Mouse (Mus musculus): ENCODE measurements around the gene Xylt1. TPM values are rescaled to one million over a fixed set of nuclear protein-coding genes. Genes with fewer than 3 reads are reported as not detected.

Gene Xylt1
- total RNA-seq, 2 experiments from 2014 or later, result 2.5 TPM

GRCm38 (mm10) chr7:117429895-117430294 is 49.1 kb downstream of the Xylt1 start:
- DNase-seq, result no peak
- intact Hi-C loops (cut with DNase I), result no loop called here

- no peak for DNase-seq
- intact Hi-C loops (cut with DNase I), result no loop called here
Measured at GRCm38 (mm10) chr7:117430361-117430935, 49.7 kb downstream of the Xylt1 start.

GRCm38 (mm10) chr7:117433641-117434040 is 52.9 kb downstream of the Xylt1 start:
- intact Hi-C loops (cut with DNase I), result no loop called here

GRCm38 (mm10) chr7:117435091-117435490 is 54.3 kb downstream of the Xylt1 start:
- intact Hi-C loops (cut with DNase I), result no loop called here
- DNase-seq, result no peak

More at GRCm38 (mm10) chr7:117433641-117434040, 52.9 kb downstream of the Xylt1 start:
- no peak for DNase-seq

- intact Hi-C loops (cut with DNase I), result no loop called here
Measured at GRCm38 (mm10) chr7:117435730-117436441, 55.1 kb downstream of the Xylt1 start.

GRCm38 (mm10) chr7:117436892-117437291 is 56.1 kb downstream of the Xylt1 start:
- DNase-seq, result no peak
- intact Hi-C loops (cut with DNase I), result no loop called here

More at GRCm38 (mm10) chr7:117435730-117436441, 55.1 kb downstream of the Xylt1 start:
- peak in 1 of 2 experiments; percentile 18 for DNase-seq

- intact Hi-C loops (cut with DNase I), result no loop called here
- no peak for DNase-seq
Measured at GRCm38 (mm10) chr7:117440994-117441393, 60.2 kb downstream of the Xylt1 start.

GRCm38 (mm10) chr7:117442639-117443038 is 61.9 kb downstream of the Xylt1 start:
- intact Hi-C loops (cut with DNase I), result no loop called here

GRCm38 (mm10) chr7:117443215-117443614 is 62.4 kb downstream of the Xylt1 start:
- no peak for DNase-seq
- intact Hi-C loops (cut with DNase I), result no loop called here

More at GRCm38 (mm10) chr7:117442639-117443038, 61.9 kb downstream of the Xylt1 start:
- DNase-seq, result no peak

- intact Hi-C loops (cut with DNase I), result no loop called here
- DNase-seq, result no peak
Measured at GRCm38 (mm10) chr7:117445471-117445870, 64.7 kb downstream of the Xylt1 start.

GRCm38 (mm10) chr7:117449605-117450004 is 68.8 kb downstream of the Xylt1 start:
- DNase-seq, result no peak

GRCm38 (mm10) chr7:117451212-117451611 is 70.4 kb downstream of the Xylt1 start:
- intact Hi-C loops (cut with DNase I), result no loop called here
- DNase-seq, result no peak

More at GRCm38 (mm10) chr7:117449605-117450004, 68.8 kb downstream of the Xylt1 start:
- intact Hi-C loops (cut with DNase I), result no loop called here

GRCm38 (mm10) chr7:117452269-117452668 is 71.5 kb downstream of the Xylt1 start:
- intact Hi-C loops (cut with DNase I), result no loop called here
- DNase-seq, result no peak

GRCm38 (mm10) chr7:117454789-117455548 is 74.2 kb downstream of the Xylt1 start:
- intact Hi-C loops (cut with DNase I), result no loop called here
- DNase-seq, result no peak

GRCm38 (mm10) chr7:117462196-117462935 is 81.6 kb downstream of the Xylt1 start:
- intact Hi-C loops (cut with DNase I), result loop anchor here (5.0 kb wide), 2 partner anchors 80 to 90 kb away; partner anchors contain the start of gene Xylt1
- peak; percentile 40 to 41 for DNase-seq

- DNase-seq, result no peak
- intact Hi-C loops (cut with DNase I), result loop anchor here (5.0 kb wide), 2 partner anchors 83 to 87 kb away; partner anchors contain the start of gene Xylt1
Measured at GRCm38 (mm10) chr7:117464956-117465355, 84.2 kb downstream of the Xylt1 start.

- DNase-seq, result no peak
- intact Hi-C loops (cut with DNase I), result no loop called here
Measured at GRCm38 (mm10) chr7:117466006-117466780, 85.4 kb downstream of the Xylt1 start.

- intact Hi-C loops (cut with DNase I), result no loop called here
- DNase-seq, result peak; percentile 45 to 56
Measured at GRCm38 (mm10) chr7:117470243-117470802, 89.5 kb downstream of the Xylt1 start.

- intact Hi-C loops (cut with DNase I), result no loop called here
- DNase-seq, result no peak
Measured at GRCm38 (mm10) chr7:117472055-117472780, 91.4 kb downstream of the Xylt1 start.
